Mouse (Mus musculus): ENCODE results near the gene Bco1.

DNA sequence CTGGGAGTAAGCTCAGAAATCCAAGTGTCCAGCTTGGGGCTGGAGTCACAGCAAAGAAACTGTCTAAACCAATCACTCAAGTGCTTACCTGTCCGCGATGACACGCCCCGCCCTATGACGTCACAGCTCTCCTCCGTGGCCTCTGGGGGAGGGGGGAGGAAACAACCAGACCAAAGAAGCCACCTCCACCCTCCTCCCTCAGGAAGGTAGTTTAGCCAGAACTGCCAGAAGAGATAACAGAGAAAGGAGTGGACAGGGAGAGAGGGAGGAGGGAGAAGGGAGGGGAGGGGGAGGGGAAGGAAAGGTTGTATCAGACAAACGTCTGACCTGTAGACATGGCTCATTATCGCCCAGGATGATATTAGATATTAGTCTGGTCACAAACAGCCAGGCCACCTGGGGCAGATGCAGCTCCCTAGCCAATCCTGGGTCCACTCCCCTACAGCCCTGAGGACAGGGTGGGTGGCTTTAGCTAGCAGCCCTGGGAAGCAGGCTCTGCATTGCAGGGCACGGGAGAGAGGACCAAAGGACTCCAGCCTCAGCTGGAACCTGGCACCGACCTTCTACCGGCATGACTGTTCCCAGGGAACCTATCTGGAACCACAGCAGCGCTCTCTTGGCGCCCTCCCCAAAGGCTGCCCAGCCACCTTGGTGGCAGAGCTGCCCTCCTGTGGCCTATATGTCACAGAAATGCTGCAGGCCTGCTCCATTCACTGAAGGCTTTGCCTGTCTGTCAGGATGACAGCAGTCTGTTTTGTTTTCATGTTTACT, 20.2 kb downstream of the Bco1 start:
- TF ChIP-seq POLR2A (IDR thresholded peaks at IDR 0.05; ENCODE audit: low read depth, low read length) (no peak; the same call in 1 of the 2 replicates), CTCF (IDR thresholded peaks at IDR 0.05; ENCODE audit: extremely low read depth, insufficient read length, insufficient replicate concordance, low read depth, low read length) (no peak)

Data from small intestine, adult 2 months (tissue).